Mouse (Mus musculus) neural tube, embryonic 14.5 days (tissue): ENCODE results near the gene Tlx1. TPM values are rescaled to one million over a fixed set of nuclear protein-coding genes. Genes with fewer than 3 reads are reported as not detected.

Source experiments
- ATAC-seq: fragments of 200-750 bp; cut with Nextera tagmentation; 2 replicates; pipeline ENCODE4 v1.8.0; 2017; ENCODE audit warnings: low read depth, mild to moderate bottlenecking, moderate TSS enrichment, moderate library complexity
- H3K27ac ChIP-seq: fragments of 300-500 bp; sonication (generic); 2 replicates; pipeline ENCODE4 v1.5.1; 2014; ENCODE audit warnings: low read depth, mild to moderate bottlenecking, control low read depth, low read length, moderate library complexity, mixed read lengths
- H3K27me3 ChIP-seq: fragments of 300-500 bp; sonication (generic); 2 replicates; pipeline ENCODE4 v1.6.1; 2014; ENCODE audit warnings: low read length; ENCODE audit not compliant: control insufficient read depth, insufficient read depth
- H3K36me3 ChIP-seq: fragments of 300-500 bp; sonication (generic); 2 replicates; pipeline ENCODE4 v1.6.1; 2014; ENCODE audit warnings: low read length, mixed read lengths; ENCODE audit not compliant: control insufficient read depth, insufficient read depth
- H3K4me1 ChIP-seq: fragments of 300-500 bp; sonication (generic); 2 replicates; pipeline ENCODE4 v1.6.1; 2014; ENCODE audit warnings: low read length; ENCODE audit not compliant: control insufficient read depth, insufficient read depth
- H3K4me2 ChIP-seq: fragments of 300-500 bp; sonication (generic); 2 replicates; pipeline ENCODE4 v1.6.1; 2014; ENCODE audit warnings: mild to moderate bottlenecking, low read depth, low read length, control low read depth
- H3K4me3 ChIP-seq: fragments of 300-500 bp; sonication (generic); 2 replicates; pipeline ENCODE4 v1.5.1; 2014; ENCODE audit warnings: low read depth, low read length, control low read depth, mixed read lengths
- H3K9ac ChIP-seq: fragments of 300-500 bp; sonication (generic); replicated peaks from 2 replicates; pipeline ENCODE4 v1.6.1; 2014; ENCODE audit warnings: low read depth, mild to moderate bottlenecking, control low read depth, low read length, mixed read lengths
- H3K9me3 ChIP-seq: fragments of 300-500 bp; sonication (generic); 2 replicates; pipeline ENCODE4 v1.6.1; 2016; ENCODE audit warnings: low read length; ENCODE audit not compliant: control insufficient read depth
- WGBS: fragments of 180-500 bp; shearing (Covaris S2); extraction: QIAGEN DNeasy Blood & Tissue Kit; methylation state at CpG from one replicate; pipeline ENCODE4 v1.1.7; 2014; 5-methylcytosine and 5-hydroxymethylcytosine counted together
- polyA plus RNA-seq: library from polyadenylated mRNA; unstranded; fragments of >200 nt; fragmentation: Nextera tagmentation; extraction: Ambion mirVana; gene quantifications from 2 replicates; pipeline ENCODE4 v1.2.1, GENCODE M21; 2014

Tlx1 gene
- polyA plus RNA-seq, 1 experiment from 2014 or later, result not detected

DNA sequence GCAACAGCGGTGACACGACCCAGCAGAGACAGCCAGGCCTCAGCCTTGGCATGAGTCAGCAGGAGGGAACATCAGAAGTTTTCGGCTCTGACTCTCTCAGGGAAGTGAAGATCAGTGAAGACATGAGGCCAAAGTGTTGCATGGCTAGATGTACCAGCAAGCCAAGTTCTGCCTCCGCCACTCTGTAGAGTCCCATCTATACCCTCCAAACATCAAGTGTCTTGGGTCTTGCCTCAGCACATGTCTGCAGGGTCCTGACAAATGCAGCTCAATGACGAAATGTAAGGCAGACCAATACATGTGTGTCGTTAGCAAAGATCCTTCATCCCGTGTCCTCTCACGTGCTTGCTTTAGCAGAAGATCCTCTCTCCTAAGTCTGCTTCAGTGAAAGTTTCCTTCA, 46.5 kb downstream of the Tlx1 start:
- H3K9me3 ChIP-seq, result no peaks in the 10 kb centered on the region
- 92% methylated on average over 8 of the region's 8 CpGs for WGBS
- H3K4me2 ChIP-seq, result no peak overlapping the region
- H3K27me3 ChIP-seq, result no peaks in the 10 kb centered on the region
- H3K27ac ChIP-seq, result no peak overlapping the region
- no peak overlapping the region for H3K4me3 ChIP-seq
- no peak overlapping the region for H3K9ac ChIP-seq
- no peaks in the 10 kb centered on the region for H3K36me3 ChIP-seq
- no peak for ATAC-seq
- no peaks in the 10 kb centered on the region for H3K4me1 ChIP-seq

DNA sequence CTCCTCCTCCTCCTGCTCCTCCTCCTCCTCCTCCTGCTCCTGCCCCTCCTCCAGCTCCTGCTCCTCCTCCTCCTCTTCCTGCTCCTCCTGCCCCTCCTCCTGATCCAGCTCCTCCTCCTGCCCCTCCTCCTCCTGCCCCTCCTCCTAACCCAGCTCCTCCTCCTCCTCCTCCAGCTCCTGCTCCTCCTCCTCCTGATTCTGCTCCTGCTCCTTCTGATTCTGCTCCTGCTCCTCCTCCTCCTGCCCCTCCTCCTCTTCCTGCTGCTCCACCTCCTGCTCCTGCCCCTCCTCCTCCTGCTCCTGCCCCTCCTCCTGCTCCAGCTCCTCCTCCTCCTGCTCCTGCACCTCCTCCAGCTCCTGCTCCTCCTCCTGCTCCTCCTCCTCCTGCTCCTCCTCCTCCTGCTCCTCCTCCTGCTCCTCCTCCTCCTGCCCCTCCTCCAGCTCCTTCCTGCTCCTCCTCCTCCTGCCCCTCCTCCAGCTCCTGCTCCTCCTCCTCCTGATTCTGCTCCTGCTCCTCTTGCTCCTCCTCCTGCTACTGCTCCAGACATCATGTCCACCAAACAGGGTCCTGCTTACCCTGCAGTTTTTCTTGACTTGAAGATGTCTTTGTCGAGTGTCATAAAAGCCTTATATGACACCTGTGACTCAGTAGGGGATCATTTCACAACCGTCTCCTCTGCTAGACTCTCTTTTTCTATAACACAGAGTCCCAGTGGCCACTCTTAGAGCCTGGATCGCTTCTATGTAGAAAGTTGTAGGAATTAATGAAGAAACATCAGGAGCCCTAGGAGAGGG, 55.0 kb downstream of the Tlx1 start:
- H3K4me1 ChIP-seq, result no peaks in the 10 kb centered on the region
- 71% methylated on average over 3 of the region's 3 CpGs for WGBS
- no peak for ATAC-seq

More for the DNA sequence above, 55.0 kb downstream of the Tlx1 start:
- H3K9me3 ChIP-seq, result no peaks in the 10 kb centered on the region
- no peak overlapping the region for H3K9ac ChIP-seq
- no peak overlapping the region for H3K27ac ChIP-seq
- H3K4me2 ChIP-seq, result no peak overlapping the region
- no peaks in the 10 kb centered on the region for H3K36me3 ChIP-seq
- no peak overlapping the region for H3K4me3 ChIP-seq
- H3K27me3 ChIP-seq, result no peaks in the 10 kb centered on the region

Other genes with a start within 250 kb of the Tlx1 start
- 41.5 and 46.3 TPM in 2 replicates for gene Slf2, start 219.5 kb upstream of the Tlx1 start, polyA plus RNA-seq
- 24.5 and 27.8 TPM in 2 replicates for gene Sema4g, start 161.6 kb upstream of the Tlx1 start, polyA plus RNA-seq
- 10.2 and 12.8 TPM in 2 replicates for gene Twnk, start 145.0 kb upstream of the Tlx1 start, polyA plus RNA-seq
- gene Mrpl43, start 144.2 kb upstream of the Tlx1 start, polyA plus RNA-seq, result 82.0 and 88.0 TPM in 2 replicates
- gene Lzts2, start 136.3 kb upstream of the Tlx1 start, polyA plus RNA-seq, result 16.1 and 20.3 TPM in 2 replicates
- 2.3 and 2.5 TPM in 2 replicates for gene Pdzd7, start 105.0 kb upstream of the Tlx1 start, polyA plus RNA-seq
- gene Sfxn3, start 103.2 kb upstream of the Tlx1 start, polyA plus RNA-seq, result 73.7 and 79.6 TPM in 2 replicates
- gene Kazald1, start 75.4 kb upstream of the Tlx1 start, polyA plus RNA-seq, result 1.2 and 2.1 TPM in 2 replicates
- 23.0 and 24.3 TPM in 2 replicates for gene Lbx1, start 85.1 kb downstream of the Tlx1 start, polyA plus RNA-seq
- gene Btrc, start 213.1 kb downstream of the Tlx1 start, polyA plus RNA-seq, result 70.8 and 74.8 TPM in 2 replicates